Mouse (Mus musculus) cerebellum, postnatal 25 days (tissue): ENCODE data around the gene Ccdc116.

Experiments used
- DNase-seq, 2 experiments: peaks; one replicate each; pipeline ENCODE4 v3.0.0; 2021; ENCODE audit warnings: mixed read lengths in 2 of 2

Gene Ccdc116

DNA sequence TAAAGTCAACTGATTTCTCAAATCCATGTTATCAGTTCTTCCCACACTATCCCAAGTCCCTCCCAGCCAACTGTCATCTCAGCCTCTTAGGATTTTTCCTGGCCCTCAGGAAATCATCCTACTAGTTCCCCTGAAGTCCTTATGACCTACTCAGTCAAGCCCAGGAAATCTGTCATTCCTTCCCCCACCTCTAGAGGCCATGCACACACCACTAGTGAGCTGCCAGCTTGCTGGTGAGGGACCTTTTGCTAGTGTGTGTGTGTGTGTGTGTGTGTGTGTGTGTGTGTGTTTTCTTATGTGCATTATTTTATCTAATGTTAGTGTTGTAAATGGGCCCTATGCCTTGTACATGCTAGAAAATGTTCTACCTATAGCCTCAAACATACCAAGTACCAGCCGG lies 19.7 kb downstream of the Ccdc116 start:
- peak in 1 of 2 experiments; percentile 64 for DNase-seq

- peak; percentile 65 to 77 for DNase-seq
These were observed 22.0 kb downstream of the Ccdc116 start, which contains the start of gene 2610318N02Rik for GRCm38 (mm10) chr16:17124871-17125520. Gene 2610318N02Rik, minus strand, starts transcription at chr16:17125167.

- DNase-seq = no peak
These were observed 22.7 kb downstream of the Ccdc116 start for GRCm38 (mm10) chr16:17124119-17124870.

GRCm38 (mm10) chr16:17121569-17121968 lies 25.5 kb downstream of the Ccdc116 start:
- no peak for DNase-seq

- DNase-seq = no peak
These were observed 29.7 kb downstream of the Ccdc116 start for GRCm38 (mm10) chr16:17117309-17117799.

- DNase-seq = peak; percentile 72 to 78
These were observed 36.0 kb downstream of the Ccdc116 start, which contains the start of gene Ppil2 for GRCm38 (mm10) chr16:17110771-17111743. Gene Ppil2, minus strand, starts transcription at chr16:17111257.

- no peak for DNase-seq
These were observed 42.4 kb downstream of the Ccdc116 start for GRCm38 (mm10) chr16:17104600-17104999.

DNA sequence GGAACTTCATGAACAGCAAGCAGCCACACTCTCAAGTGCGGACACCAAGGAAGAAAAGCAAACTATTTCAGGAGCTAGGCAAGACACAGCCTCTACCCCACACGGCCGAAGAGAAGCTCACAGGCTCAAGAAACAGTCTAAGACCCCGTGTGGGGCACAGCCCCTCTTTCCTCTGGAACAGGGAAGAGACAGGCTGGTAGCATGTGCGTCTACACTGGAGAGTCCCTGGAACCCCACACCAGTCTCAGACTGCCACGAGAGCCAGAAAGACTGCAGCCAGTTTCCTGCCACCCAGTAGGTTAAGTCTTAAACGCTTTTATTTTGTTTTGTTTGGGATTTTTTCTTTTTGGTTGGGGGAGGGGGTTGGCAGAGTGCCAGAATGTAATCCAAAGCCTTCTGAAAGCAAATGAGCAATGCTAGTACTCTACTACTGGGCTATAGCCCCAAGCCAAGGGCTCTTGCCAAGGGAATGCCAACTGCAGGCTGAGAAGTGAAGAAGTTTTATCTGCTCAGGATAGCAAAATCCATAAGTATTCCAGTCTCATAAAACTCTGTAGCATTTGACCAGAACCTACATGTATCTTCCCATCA lies 44.3 kb downstream of the Ccdc116 start:
- DNase-seq = peak in 1 of 2 experiments; percentile 22

- DNase-seq = no peak
These were observed 50.1 kb downstream of the Ccdc116 start for GRCm38 (mm10) chr16:17096938-17097337.
